Mouse (Mus musculus) neural tube, embryonic 13.5 days (tissue): ENCODE results near the gene 5730480H06Rik. TPM values are rescaled to one million over a fixed set of nuclear protein-coding genes. Genes with fewer than 3 reads are reported as not detected.

Source experiments
- ATAC-seq: fragments of 200-750 bp; cut with Nextera tagmentation; 2 replicates; pipeline ENCODE4 v1.8.0; 2017; ENCODE audit warnings: low read depth, mild to moderate bottlenecking, moderate TSS enrichment, moderate library complexity
- H3K27ac ChIP-seq: fragments of 300-500 bp; sonication (generic); replicated peaks from 2 replicates; pipeline ENCODE4 v1.5.1; 2015; ENCODE audit warnings: moderate library complexity, mild to moderate bottlenecking, inconsistent platforms
- H3K27me3 ChIP-seq: fragments of 300-500 bp; sonication (generic); 2 replicates; pipeline ENCODE4 v1.6.1; 2015; ENCODE audit warnings: mild to moderate bottlenecking, inconsistent platforms
- H3K36me3 ChIP-seq: fragments of 300-500 bp; sonication (generic); 2 replicates; pipeline ENCODE4 v1.6.1; 2015; ENCODE audit warnings: mild to moderate bottlenecking, inconsistent platforms
- H3K4me1 ChIP-seq: fragments of 300-500 bp; sonication (generic); replicated peaks from 2 replicates; pipeline ENCODE4 v1.6.1; 2015; ENCODE audit warnings: inconsistent platforms
- H3K4me2 ChIP-seq: fragments of 300-500 bp; sonication (generic); 2 replicates; pipeline ENCODE4 v1.6.1; 2015; ENCODE audit warnings: inconsistent platforms, mild to moderate bottlenecking, moderate library complexity
- H3K4me3 ChIP-seq: fragments of 300-500 bp; sonication (generic); 2 replicates; pipeline ENCODE4 v1.5.1; 2015; ENCODE audit warnings: mild to moderate bottlenecking, inconsistent platforms
- H3K9ac ChIP-seq: fragments of 300-500 bp; sonication (generic); 2 replicates; pipeline ENCODE4 v1.6.1; 2015; ENCODE audit warnings: moderate library complexity, mild to moderate bottlenecking, inconsistent platforms
- H3K9me3 ChIP-seq: fragments of 300-500 bp; sonication (generic); 2 replicates; pipeline ENCODE4 v1.6.1; 2016; ENCODE audit warnings: inconsistent platforms
- WGBS: fragments of 180-500 bp; shearing (Covaris S2); methylation state at CpG from one replicate; pipeline ENCODE4 v1.1.7; 2015; 5-methylcytosine and 5-hydroxymethylcytosine counted together
- polyA plus RNA-seq: library from polyadenylated mRNA; unstranded; fragments of >200 nt; fragmentation: Nextera tagmentation; extraction: Ambion mirVana; gene quantifications from 2 replicates; pipeline ENCODE4 v1.2.1, GENCODE M21; 2015

The 5730480H06Rik gene
- polyA plus RNA-seq, 1 experiment from 2014 or later: 20.5 TPM

- Histone ChIP-seq H3K27ac (no peak overlapping the region), H3K9me3 (no peaks in the 10 kb centered on the region), H3K9ac (no peak overlapping the region), H3K4me2 (no peak overlapping the region), H3K36me3 (no peaks in the 10 kb centered on the region), H3K4me3 (no peak overlapping the region), H3K27me3 (no peaks in the 10 kb centered on the region), H3K4me1 (no peaks in the 10 kb centered on the region; the same call in 1 of the 2 replicates)
- ATAC-seq: no peak
- 92% methylated on average over 2 of the region's 2 CpGs for WGBS
Measured at GRCm38 (mm10) chr5:48345983-48346648, 18.4 kb downstream of the 5730480H06Rik start.

- 83% methylated on average over 1 of the region's 1 CpGs for WGBS
- H3K27ac ChIP-seq: no peak overlapping the region
- no peaks in the 10 kb centered on the region for H3K27me3 ChIP-seq
- no peak for ATAC-seq
- no peaks in the 10 kb centered on the region for H3K36me3 ChIP-seq
- no peaks in the 10 kb centered on the region for H3K9me3 ChIP-seq
- H3K9ac ChIP-seq: no peak overlapping the region
- H3K4me2 ChIP-seq: no peak overlapping the region
- H3K4me1 ChIP-seq: no peaks in the 10 kb centered on the region; the same call in 1 of the 2 replicates
- no peak overlapping the region for H3K4me3 ChIP-seq
Measured at GRCm38 (mm10) chr5:48349309-48349708, 21.6 kb downstream of the 5730480H06Rik start.

- ATAC-seq: peak; percentile 100
Measured at GRCm38 (mm10) chr5:48371890-48372766, 44.4 kb downstream of the 5730480H06Rik start.

GRCm38 (mm10) chr5:48402497-48402896, 74.7 kb downstream of the 5730480H06Rik start:
- Histone ChIP-seq H3K27me3 (no peaks in the 10 kb centered on the region), H3K36me3 (0 out of 2 replicates have a peak, but pooled peaks cover 9% of the 10 kb centered on the region), H3K4me1 (no peaks in the 10 kb centered on the region), H3K9me3 (no peaks in the 10 kb centered on the region), H3K27ac (no peak overlapping the region), H3K9ac (no peak overlapping the region), H3K4me3 (no peak overlapping the region), H3K4me2 (no peak overlapping the region)
- 78% methylated on average over 3 of the region's 3 CpGs for WGBS
- no peak for ATAC-seq

More at GRCm38 (mm10) chr5:48371890-48372766, 44.4 kb downstream of the 5730480H06Rik start:
- H3K9me3 ChIP-seq: no peaks in the 10 kb centered on the region
- H3K4me3 ChIP-seq: peak overlapping the region; percentile 70
- H3K27me3 ChIP-seq: no peaks in the 10 kb centered on the region
- WGBS: under 1% methylated on average over 43 of the region's 44 CpGs
- peak overlapping the region; percentile 75 for H3K9ac ChIP-seq
- peaks cover 18% of the 10 kb centered on the region for H3K36me3 ChIP-seq
- H3K4me1 ChIP-seq: peaks cover 9% of the 10 kb centered on the region
- H3K4me2 ChIP-seq: peak overlapping the region; percentile 65
- H3K27ac ChIP-seq: peak overlapping the region; percentile 46; the same call in 1 of the 2 replicates

- Histone ChIP-seq H3K9ac (no peak overlapping the region), H3K36me3 (no peaks in the 10 kb centered on the region), H3K4me1 (no peaks in the 10 kb centered on the region), H3K27ac (no peak overlapping the region), H3K27me3 (no peaks in the 10 kb centered on the region), H3K4me3 (no peak overlapping the region), H3K4me2 (no peak overlapping the region), H3K9me3 (no peaks in the 10 kb centered on the region)
- no peak for ATAC-seq
- 79% methylated on average over 4 of the region's 4 CpGs for WGBS
Measured at GRCm38 (mm10) chr5:48408276-48408675, 80.5 kb downstream of the 5730480H06Rik start.

- no peak for ATAC-seq
Measured at GRCm38 (mm10) chr5:48410348-48410747, 82.6 kb downstream of the 5730480H06Rik start.

GRCm38 (mm10) chr5:48411462-48411861, 83.7 kb downstream of the 5730480H06Rik start:
- Histone ChIP-seq H3K9ac (no peak overlapping the region), H3K27ac (no peak overlapping the region), H3K4me1 (no peaks in the 10 kb centered on the region), H3K9me3 (no peaks in the 10 kb centered on the region), H3K4me2 (no peak overlapping the region), H3K27me3 (no peaks in the 10 kb centered on the region), H3K4me3 (no peak overlapping the region), H3K36me3 (no peaks in the 10 kb centered on the region)
- 62% methylated on average over 4 of the region's 4 CpGs for WGBS
- peak; percentile 56 for ATAC-seq

More at GRCm38 (mm10) chr5:48410348-48410747, 82.6 kb downstream of the 5730480H06Rik start:
- H3K27ac ChIP-seq: no peak overlapping the region
- no peaks in the 10 kb centered on the region for H3K4me1 ChIP-seq
- no peaks in the 10 kb centered on the region for H3K27me3 ChIP-seq
- H3K9me3 ChIP-seq: no peaks in the 10 kb centered on the region
- H3K4me3 ChIP-seq: no peak overlapping the region
- no peaks in the 10 kb centered on the region for H3K36me3 ChIP-seq
- WGBS: 75% methylated on average over 5 of the region's 5 CpGs
- H3K9ac ChIP-seq: no peak overlapping the region
- H3K4me2 ChIP-seq: no peak overlapping the region

GRCm38 (mm10) chr5:48412261-48412660, 84.5 kb downstream of the 5730480H06Rik start:
- WGBS: 97% methylated on average over 4 of the region's 4 CpGs

GRCm38 (mm10) chr5:48419741-48420140, 92.0 kb downstream of the 5730480H06Rik start:
- H3K36me3 ChIP-seq: no peaks in the 10 kb centered on the region
- H3K27ac ChIP-seq: no peak overlapping the region
- no peaks in the 10 kb centered on the region for H3K27me3 ChIP-seq
- no peaks in the 10 kb centered on the region for H3K9me3 ChIP-seq
- WGBS: 90% methylated on average over 2 of the region's 2 CpGs
- no peak overlapping the region for H3K9ac ChIP-seq
- no peak overlapping the region for H3K4me2 ChIP-seq
- ATAC-seq: no peak
- H3K4me1 ChIP-seq: no peaks in the 10 kb centered on the region
- no peak overlapping the region for H3K4me3 ChIP-seq

More at GRCm38 (mm10) chr5:48412261-48412660, 84.5 kb downstream of the 5730480H06Rik start:
- H3K4me3 ChIP-seq: no peak overlapping the region
- no peaks in the 10 kb centered on the region for H3K36me3 ChIP-seq
- no peaks in the 10 kb centered on the region for H3K9me3 ChIP-seq
- H3K27me3 ChIP-seq: no peaks in the 10 kb centered on the region
- H3K4me2 ChIP-seq: no peak overlapping the region
- no peak for ATAC-seq
- H3K4me1 ChIP-seq: no peaks in the 10 kb centered on the region
- no peak overlapping the region for H3K27ac ChIP-seq
- H3K9ac ChIP-seq: no peak overlapping the region

GRCm38 (mm10) chr5:48421957-48422356, 94.2 kb downstream of the 5730480H06Rik start:
- 86% methylated on average over 1 of the region's 1 CpGs for WGBS
- H3K4me3 ChIP-seq: no peak overlapping the region
- H3K9me3 ChIP-seq: no peaks in the 10 kb centered on the region
- H3K9ac ChIP-seq: no peak overlapping the region
- H3K27me3 ChIP-seq: no peaks in the 10 kb centered on the region
- no peak overlapping the region for H3K4me2 ChIP-seq
- no peak for ATAC-seq
- no peaks in the 10 kb centered on the region for H3K36me3 ChIP-seq
- no peak overlapping the region for H3K27ac ChIP-seq
- H3K4me1 ChIP-seq: no peaks in the 10 kb centered on the region

- Histone ChIP-seq H3K27ac (no peak overlapping the region), H3K9me3 (no peaks in the 10 kb centered on the region), H3K27me3 (no peaks in the 10 kb centered on the region), H3K4me2 (no peak overlapping the region), H3K4me1 (no peaks in the 10 kb centered on the region), H3K9ac (no peak overlapping the region), H3K36me3 (no peaks in the 10 kb centered on the region), H3K4me3 (no peak overlapping the region)
- peak; percentile 47; the same call in 1 of the 2 replicates for ATAC-seq
Measured at GRCm38 (mm10) chr5:48430459-48430858, 102.7 kb downstream of the 5730480H06Rik start.

- ATAC-seq: peak; percentile 50; the same call in 1 of the 2 replicates
- Histone ChIP-seq H3K4me2 (no peak overlapping the region), H3K4me1 (no peaks in the 10 kb centered on the region), H3K36me3 (no peaks in the 10 kb centered on the region), H3K27me3 (no peaks in the 10 kb centered on the region), H3K27ac (no peak overlapping the region), H3K9me3 (no peaks in the 10 kb centered on the region), H3K4me3 (no peak overlapping the region), H3K9ac (no peak overlapping the region)
- 48% methylated on average over 1 of the region's 1 CpGs for WGBS
Measured at GRCm38 (mm10) chr5:48448888-48449287, 121.1 kb downstream of the 5730480H06Rik start.
